Mouse (Mus musculus) MEL (cell line): ENCODE measurements at regions not wholly inside any gene's neighbourhood (a gene's known extent, or its start where the extent isn't known, plus 50 kb on each side); places are given as distances from the start of the nearest gene placed in this dataset.

Source experiments
- DNase-seq: peaks from one replicate; pipeline ENCODE4 v3.0.0; 2011; ENCODE audit warnings: low read depth, low spot score
- H3K27ac ChIP-seq: 2 replicates; pipeline ENCODE4 v1.5.1; 2012; ENCODE audit warnings: low read depth, mild to moderate bottlenecking, control low read depth, low read length, moderate library complexity; ENCODE audit not compliant: control insufficient read depth
- H3K27me3 ChIP-seq, 2 experiments: fragments of 150-350 bp in 1 of 2; sonication (generic) in 1 of 2; 2 replicates each; pipeline ENCODE4 v1.6.1; 2012; ENCODE audit warnings: low read length in 2 of 2, mild to moderate bottlenecking in 2 of 2, improper control_type of control experiment in 1 of 2, moderate library complexity in 1 of 2; ENCODE audit not compliant: insufficient read depth in 2 of 2, control insufficient read depth in 1 of 2
- H3K36me3 ChIP-seq, 2 experiments: 2 replicates each; pipeline ENCODE4 v1.6.1; 2012 to 2014; ENCODE audit warnings: low read length in 2 of 2, improper control_type of control experiment in 1 of 2, inconsistent platforms in 1 of 2, mild to moderate bottlenecking in 1 of 2; ENCODE audit not compliant: insufficient read depth in 2 of 2, control insufficient read depth in 1 of 2
- H3K4me1 ChIP-seq, 2 experiments: fragments of 150-350 bp in 1 of 2; sonication (generic) in 1 of 2; 2 replicates each; pipeline ENCODE4 v1.6.1; 2012; ENCODE audit warnings: low read length in 2 of 2, improper control_type of control experiment in 1 of 2, mild to moderate bottlenecking in 1 of 2; ENCODE audit not compliant: insufficient read depth in 2 of 2, control insufficient read depth in 1 of 2
- H3K4me3 ChIP-seq, 2 experiments: fragments of 150-350 bp in 1 of 2; sonication (generic) in 1 of 2; 2 replicates each; pipeline ENCODE4 v1.5.1; 2012; ENCODE audit warnings: low read depth in 2 of 2, low read length in 2 of 2, mild to moderate bottlenecking in 2 of 2, moderate library complexity in 2 of 2, control low read depth in 1 of 2, improper control_type of control experiment in 1 of 2; ENCODE audit not compliant: control insufficient read depth in 1 of 2, insufficient read depth in 1 of 2
- H3K79me2 ChIP-seq: 2 replicates; pipeline ENCODE4 v1.6.1; 2012; ENCODE audit warnings: mild to moderate bottlenecking, low read length, moderate library complexity; ENCODE audit not compliant: control insufficient read depth, poor library complexity, insufficient read depth
- H3K9ac ChIP-seq: 2 replicates; pipeline ENCODE4 v1.6.1; 2012; ENCODE audit warnings: low read depth, mild to moderate bottlenecking, control low read depth, low read length, moderate library complexity; ENCODE audit not compliant: control insufficient read depth, poor library complexity, severe bottlenecking
- H3K9me3 ChIP-seq: fragments of 150-350 bp; sonication (generic); replicated peaks from 2 replicates; pipeline ENCODE4 v1.6.1; 2012; ENCODE audit warnings: mild to moderate bottlenecking, low read length, improper control_type of control experiment, moderate library complexity; ENCODE audit not compliant: insufficient read depth
- BHLHE40 ChIP-seq: IDR thresholded peaks from 2 replicates; pipeline ENCODE4 v1.6.1; 2012; ENCODE audit warnings: low read depth, mild to moderate bottlenecking, inconsistent platforms, low read length, improper control_type of control experiment, borderline replicate concordance
- CHD1 ChIP-seq: IDR thresholded peaks from 2 replicates; pipeline ENCODE4 v1.6.1; 2012; ENCODE audit warnings: low read depth, mild to moderate bottlenecking, inconsistent platforms, low read length, improper control_type of control experiment
- CHD2 ChIP-seq: IDR thresholded peaks from 2 replicates; pipeline ENCODE4 v1.6.1; 2011; ENCODE audit warnings: low read length, improper control_type of control experiment
- CTCF ChIP-seq, 3 experiments: IDR thresholded peaks in 2 of 3; conservative IDR thresholded peaks in 1 of 3; 2 replicates each; pipeline ENCODE4 v1.5.1; 2011 to 2012; ENCODE audit warnings: low read length in 3 of 3, low read depth in 2 of 3, mild to moderate bottlenecking in 2 of 3, improper control_type of control experiment in 1 of 3, inconsistent platforms in 1 of 3, mixed read lengths in 1 of 3, moderate library complexity in 1 of 3; ENCODE audit not compliant: control insufficient read depth in 1 of 3, insufficient read depth in 1 of 3, poor library complexity in 1 of 3, severe bottlenecking in 1 of 3
- E2F4 ChIP-seq: IDR thresholded peaks from 2 replicates; pipeline ENCODE4 v1.6.1; 2011; ENCODE audit warnings: low read depth, low read length, improper control_type of control experiment, borderline replicate concordance
- HCFC1 ChIP-seq: IDR thresholded peaks from 2 replicates; pipeline ENCODE4 v1.6.1; 2012; ENCODE audit warnings: low read depth, mild to moderate bottlenecking, inconsistent platforms, low read length, improper control_type of control experiment, moderate library complexity
- JUND ChIP-seq: IDR thresholded peaks from 2 replicates; pipeline ENCODE4 v1.6.1; 2011; ENCODE audit warnings: low read depth, mild to moderate bottlenecking, improper control_type of control experiment, low read length
- KAT2A ChIP-seq: conservative IDR thresholded peaks from 2 replicates; pipeline ENCODE4 v1.6.1; 2012; ENCODE audit warnings: low read depth, low read length, improper control_type of control experiment, inconsistent platforms
- MAFK ChIP-seq: IDR thresholded peaks from 2 replicates; pipeline ENCODE4 v1.6.1; 2011; ENCODE audit warnings: low read depth, mild to moderate bottlenecking, low read length, improper control_type of control experiment, borderline replicate concordance
- MAX ChIP-seq: IDR thresholded peaks from 2 replicates; pipeline ENCODE4 v1.6.1; 2011; ENCODE audit warnings: low read length, improper control_type of control experiment
- NELFE ChIP-seq: IDR thresholded peaks from 2 replicates; pipeline ENCODE4 v1.6.1; 2011; ENCODE audit warnings: low read depth, low read length, improper control_type of control experiment
- NRF1 ChIP-seq: IDR thresholded peaks from 2 replicates; pipeline ENCODE4 v1.6.1; 2014; ENCODE audit warnings: low read depth, mild to moderate bottlenecking, inconsistent platforms, low read length, improper control_type of control experiment, moderate library complexity; ENCODE audit not compliant: poor library complexity, insufficient read depth, severe bottlenecking
- POLR2AphosphoS2 ChIP-seq: IDR thresholded peaks from 2 replicates; pipeline ENCODE4 v1.6.1; 2011; ENCODE audit warnings: low read length, improper control_type of control experiment
- POLR2AphosphoS5 ChIP-seq: IDR thresholded peaks from 2 replicates; pipeline ENCODE4 v1.6.1; 2012; ENCODE audit warnings: low read depth, borderline replicate concordance, mild to moderate bottlenecking, inconsistent platforms, low read length, moderate library complexity, mixed read lengths
- RCOR1 ChIP-seq: IDR thresholded peaks from 2 replicates; pipeline ENCODE4 v1.6.1; 2012; ENCODE audit warnings: low read depth, mild to moderate bottlenecking, inconsistent platforms, low read length, improper control_type of control experiment
- SMC3 ChIP-seq: IDR thresholded peaks from 2 replicates; pipeline ENCODE4 v1.6.1; 2011; ENCODE audit warnings: low read depth, low read length, improper control_type of control experiment
- UBTF ChIP-seq: IDR thresholded peaks from 2 replicates; pipeline ENCODE4 v1.6.1; 2012; ENCODE audit warnings: low read depth, mild to moderate bottlenecking, inconsistent platforms, low read length, improper control_type of control experiment, moderate library complexity, borderline replicate concordance; ENCODE audit not compliant: insufficient read depth
- USF1 ChIP-seq: IDR thresholded peaks from 2 replicates; pipeline ENCODE4 v1.6.1; 2014; ENCODE audit warnings: low read depth, mild to moderate bottlenecking, inconsistent platforms, low read length, improper control_type of control experiment, moderate library complexity
- USF2 ChIP-seq, 2 experiments: IDR thresholded peaks; 2 replicates each; pipeline ENCODE4 v1.6.1; 2011 to 2012; ENCODE audit warnings: improper control_type of control experiment in 2 of 2, low read length in 2 of 2, borderline replicate concordance in 1 of 2, inconsistent platforms in 1 of 2, low read depth in 1 of 2, mild to moderate bottlenecking in 1 of 2; ENCODE audit not compliant: insufficient read depth in 1 of 2
- ZC3H11A ChIP-seq: IDR thresholded peaks from 2 replicates; pipeline ENCODE4 v1.6.1; 2012; ENCODE audit warnings: low read depth, mild to moderate bottlenecking, inconsistent platforms, low read length, improper control_type of control experiment
- ZMIZ1 ChIP-seq: IDR thresholded peaks from 2 replicates; pipeline ENCODE4 v1.6.1; 2012; ENCODE audit warnings: low read depth, mild to moderate bottlenecking, inconsistent platforms, low read length, improper control_type of control experiment, moderate library complexity

DNA sequence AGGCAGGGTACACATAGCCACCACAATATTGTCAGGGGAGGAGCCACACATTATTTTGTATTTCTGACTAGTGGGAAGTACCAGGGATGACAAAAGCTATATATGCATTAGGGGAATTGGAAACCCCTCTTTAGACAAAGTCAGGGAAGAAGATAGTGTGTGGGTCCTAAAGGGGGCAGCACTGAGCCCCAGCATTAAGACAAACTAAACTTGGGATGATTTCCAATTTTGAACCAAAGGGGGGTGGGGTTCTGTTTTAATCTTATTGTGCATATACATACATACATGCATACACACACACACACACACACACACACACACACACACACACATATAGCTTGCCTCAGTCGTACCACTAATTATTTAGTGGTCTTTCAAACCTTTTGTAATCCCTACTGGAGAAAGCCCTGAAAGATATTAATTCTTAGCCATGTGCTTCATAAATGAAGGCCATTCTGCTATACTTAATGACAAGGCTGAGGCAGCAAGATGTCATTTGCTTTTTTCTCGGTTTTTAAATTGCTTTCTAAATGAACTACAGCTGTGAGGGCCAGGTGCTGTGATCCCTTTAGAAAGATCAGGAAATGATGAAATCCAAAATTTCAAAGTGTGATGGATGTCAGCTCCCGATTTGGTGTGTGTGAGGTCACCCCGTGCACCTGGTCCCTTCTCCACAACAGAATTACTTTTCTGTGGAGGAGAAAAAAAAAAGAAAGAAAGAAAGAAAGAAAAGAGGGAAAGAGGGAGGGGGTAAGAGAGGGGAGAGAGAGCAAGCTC, 523.5 kb downstream of the Rnf144a start:
- TF ChIP-seq CHD1, result no peak
- no peak for TF ChIP-seq BHLHE40
- TF ChIP-seq RCOR1, result no peak
- no peak for TF ChIP-seq NELFE
- TF ChIP-seq E2F4, result no peak
- no peak for TF ChIP-seq POLR2AphosphoS2
- TF ChIP-seq ZC3H11A, result no peak
- no peak for TF ChIP-seq USF1
- TF ChIP-seq HCFC1, result no peak
- no peak for TF ChIP-seq MAFK
- no peak for TF ChIP-seq SMC3
- TF ChIP-seq MAX, result no peak
- TF ChIP-seq CTCF (IDR thresholded peaks at IDR 0.05 in 2 of 3, conservative IDR thresholded peaks at IDR 0.05 in 1 of 3; ENCODE audit: control insufficient read depth in 1 of 3, insufficient read depth in 1 of 3, low read depth in 2 of 3, low read length in 3 of 3, poor library complexity in 1 of 3, severe bottlenecking in 1 of 3), result no peak
- TF ChIP-seq ZMIZ1, result no peak
- TF ChIP-seq JUND, result no peak
- TF ChIP-seq NRF1, result no peak
- no peak for TF ChIP-seq USF2 (IDR thresholded peaks at IDR 0.05; ENCODE audit: borderline replicate concordance in 1 of 2, insufficient read depth in 1 of 2, low read depth in 1 of 2, low read length in 2 of 2)
- no peak for TF ChIP-seq CHD2
- TF ChIP-seq, all 39 proteins: peak for 0
- Histone ChIP-seq H3K4me3 (no peak overlapping the region), H3K4me1 (no peaks in the 10 kb centered on the region), H3K9me3 (no peaks in the 10 kb centered on the region), H3K27me3 (no peaks in the 10 kb centered on the region), H3K36me3 (no peaks in the 10 kb centered on the region), H3K79me2 (no peaks in the 10 kb centered on the region), H3K9ac (no peak overlapping the region), H3K27ac (no peak overlapping the region)
- DNase-seq, result no peak

DNA sequence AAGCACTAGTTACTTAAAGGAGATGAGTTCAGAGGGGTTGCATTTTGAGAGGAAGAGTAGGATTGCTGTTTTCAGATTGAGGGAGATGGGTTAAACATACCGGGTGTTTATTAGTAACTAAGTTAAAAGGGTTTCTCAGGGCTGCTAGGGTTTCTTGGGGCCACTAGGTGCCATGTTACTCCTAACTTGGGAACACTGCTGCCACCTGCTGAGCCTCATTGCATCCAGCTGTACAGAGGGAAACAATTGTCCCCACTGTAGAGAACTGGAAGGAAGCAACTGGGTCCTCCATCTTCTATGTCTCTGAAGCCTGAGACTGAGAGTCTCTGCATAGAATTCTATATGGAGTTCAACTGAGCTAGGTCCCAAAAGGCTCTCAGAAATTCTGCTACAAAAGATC, 524.3 kb downstream of the Rnf144a start:
- Histone ChIP-seq H3K36me3 (no peaks in the 10 kb centered on the region), H3K79me2 (no peaks in the 10 kb centered on the region), H3K27me3 (no peaks in the 10 kb centered on the region), H3K27ac (no peak overlapping the region), H3K9ac (no peak overlapping the region), H3K4me3 (no peak overlapping the region), H3K9me3 (no peaks in the 10 kb centered on the region), H3K4me1 (no peaks in the 10 kb centered on the region)
- DNase-seq, result no peak
- no peak for TF ChIP-seq UBTF
- no peak for TF ChIP-seq KAT2A
- TF ChIP-seq ZC3H11A, result no peak
- no peak for TF ChIP-seq ZMIZ1
- TF ChIP-seq POLR2AphosphoS5, result no peak
- no peak for TF ChIP-seq MAFK
